Mouse (Mus musculus): ENCODE results near the gene Plcxd3.
A peak's percentile ranks its signal among the peaks of the same experiment; 100 is the strongest.
"Not testable (repeated sequence)": the region's sequence is repeated elsewhere in the genome, so short reads cannot be mapped to it uniquely, and the experiment has no call there.

Gene Plcxd3

DNA sequence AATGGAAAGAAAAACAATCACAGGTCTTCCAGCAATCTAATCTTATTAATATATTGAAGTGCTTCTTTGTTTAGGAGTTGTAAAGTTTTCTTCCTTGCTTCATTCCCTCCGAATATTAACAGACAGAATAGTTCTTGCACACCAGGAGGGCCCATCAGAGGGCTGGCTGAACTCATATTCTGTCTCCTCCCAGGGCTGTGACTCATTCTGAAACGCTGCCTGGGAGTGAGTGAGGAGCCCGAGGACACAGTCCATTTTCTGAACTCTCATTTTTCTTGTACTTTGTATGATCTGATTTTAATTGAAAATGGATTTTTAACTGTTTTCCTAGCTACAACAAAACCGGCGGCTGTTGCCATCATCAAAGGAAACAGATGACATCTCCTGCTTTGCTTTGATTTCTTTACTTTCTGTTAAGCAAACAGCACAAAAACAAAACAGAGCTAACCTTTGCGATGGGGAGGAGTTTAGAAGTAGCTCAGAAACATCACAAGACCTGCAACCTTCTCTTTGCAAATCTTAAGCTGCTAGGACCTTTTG lies 186.2 kb downstream of the Plcxd3 start:
- DNase-seq = peak; percentile 14

- not testable (repeated sequence) for DNase-seq
Measured at GRCm38 (mm10) chr15:4595521-4595920, 220.2 kb downstream of the Plcxd3 start.

DNA sequence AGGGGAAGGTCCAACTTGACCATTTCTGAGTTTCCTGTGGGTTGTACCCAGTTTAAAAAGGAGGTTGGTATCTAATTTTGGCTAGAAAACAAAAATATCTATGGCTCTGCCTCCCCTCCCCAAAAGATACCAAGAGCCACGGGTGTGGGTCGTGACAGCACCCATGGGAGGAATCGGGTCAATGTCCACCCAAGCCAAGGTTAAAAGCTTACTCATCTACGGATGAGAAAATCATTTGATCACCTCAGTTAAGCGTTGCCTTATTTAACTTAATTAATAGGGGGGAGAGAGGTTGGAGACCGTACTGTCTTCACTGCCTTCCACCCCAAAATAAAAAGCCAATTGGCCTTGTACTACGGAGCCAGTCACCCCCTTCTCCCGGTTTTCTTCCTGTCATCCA lies 223.4 kb downstream of the Plcxd3 start:
- DNase-seq = not testable (repeated sequence)

GRCm38 (mm10) chr15:4599331-4599730 lies 224.0 kb downstream of the Plcxd3 start:
- not testable (repeated sequence) for DNase-seq

GRCm38 (mm10) chr15:4605630-4606029 lies 230.3 kb downstream of the Plcxd3 start:
- no peak for DNase-seq

Data from lung, postnatal 10 days (tissue).